Mouse (Mus musculus) gastrocnemius, postnatal 10 days (tissue): ENCODE measurements around the gene Dnm2. TPM values are rescaled to one million over a fixed set of nuclear protein-coding genes. Genes with fewer than 3 reads are reported as not detected.
"Not testable (repeated sequence)": the region's sequence is repeated elsewhere in the genome, so short reads cannot be mapped to it uniquely, and the experiment has no call there.

Experiments used
- DNase-seq: peaks from one replicate; pipeline ENCODE4 v3.0.0; 2021; ENCODE audit warnings: mixed read lengths
- total RNA-seq, 2 experiments: library from RNA; stranded (reverse); gene quantifications; 2 replicates each; pipeline ENCODE4 v1.2.3; 2021

Gene Dnm2
- total RNA-seq, 2 experiments from 2014 or later = 52.4 to 64.5 TPM

GRCm38 (mm10) chr9:21505767-21506166 lies 81.1 kb downstream of the Dnm2 start:
- DNase-seq = no peak

GRCm38 (mm10) chr9:21507753-21508430 lies 83.2 kb downstream of the Dnm2 start:
- no peak for DNase-seq

- DNase-seq = no peak
Measured at GRCm38 (mm10) chr9:21508871-21509404, 84.2 kb downstream of the Dnm2 start.

GRCm38 (mm10) chr9:21509772-21510688 lies 85.3 kb downstream of the Dnm2 start, which contains the start of gene Tmed1:
Gene Tmed1, minus strand, starts transcription at chr9:21510252.
- peak; percentile 93 for DNase-seq

GRCm38 (mm10) chr9:21510689-21511015 lies 85.9 kb downstream of the Dnm2 start:
- DNase-seq = no peak

GRCm38 (mm10) chr9:21511052-21511451 lies 86.3 kb downstream of the Dnm2 start:
- DNase-seq = no peak

- DNase-seq = no peak
Measured at GRCm38 (mm10) chr9:21513466-21513865, 88.8 kb downstream of the Dnm2 start.

- DNase-seq = no peak
Measured at GRCm38 (mm10) chr9:21517947-21518495, 93.3 kb downstream of the Dnm2 start.

GRCm38 (mm10) chr9:21518690-21519089 lies 94.0 kb downstream of the Dnm2 start:
- DNase-seq = not testable (repeated sequence)

GRCm38 (mm10) chr9:21525142-21525936 lies 100.6 kb downstream of the Dnm2 start:
- DNase-seq = no peak

GRCm38 (mm10) chr9:21525937-21526633 lies 101.4 kb downstream of the Dnm2 start, which contains the start of gene AB124611:
Gene AB124611, plus strand, starts transcription at chr9:21526176.
- no peak for DNase-seq

- no peak for DNase-seq
Measured at GRCm38 (mm10) chr9:21526634-21526944, 101.9 kb downstream of the Dnm2 start.

GRCm38 (mm10) chr9:21527100-21527801 lies 102.5 kb downstream of the Dnm2 start:
- DNase-seq = no peak

GRCm38 (mm10) chr9:21527917-21528324 lies 103.2 kb downstream of the Dnm2 start:
- DNase-seq = no peak

- DNase-seq = no peak
Measured at GRCm38 (mm10) chr9:21536501-21536900, 111.8 kb downstream of the Dnm2 start.

- no peak for DNase-seq
Measured at GRCm38 (mm10) chr9:21537009-21537408, 112.3 kb downstream of the Dnm2 start.

- DNase-seq = no peak
Measured at GRCm38 (mm10) chr9:21539981-21540753, 115.5 kb downstream of the Dnm2 start.

- not testable (repeated sequence) for DNase-seq
Measured at GRCm38 (mm10) chr9:21542001-21542400, 117.3 kb downstream of the Dnm2 start.

GRCm38 (mm10) chr9:21545351-21545915 lies 120.7 kb downstream of the Dnm2 start:
- DNase-seq = no peak
